Mouse (Mus musculus): Measurements from ENCODE around the gene Klrc1. TPM values are rescaled to one million over a fixed set of nuclear protein-coding genes. Genes with fewer than 3 reads are reported as not detected.

Gene Klrc1
- polyA plus RNA-seq, 1 experiment from 2014 or later: not detected

DNA sequence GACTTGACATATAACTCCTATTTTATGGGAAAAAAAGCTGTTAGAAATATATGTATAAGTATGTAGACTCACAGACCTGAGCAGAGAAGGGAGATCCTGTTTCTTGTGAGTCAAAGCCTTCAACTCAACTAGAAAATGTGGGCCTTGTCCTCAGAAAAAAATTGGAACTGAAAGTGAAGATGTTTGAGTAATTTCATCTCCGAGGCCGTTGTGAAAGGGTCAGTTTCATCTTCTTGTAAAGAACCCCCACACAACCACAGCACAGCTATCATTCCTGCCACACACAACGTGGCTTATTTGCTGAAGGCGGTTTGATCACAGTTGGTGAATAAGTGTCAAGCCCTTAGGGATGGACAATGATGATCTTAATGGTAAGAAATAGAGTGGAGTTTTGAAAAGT, 55.0 kb downstream of the Klrc1 start, which contains the start of gene Klrk1:
Gene Klrk1 (minus strand): TSS at position 130 of the 400 bp plus-strand sequence.
- Histone ChIP-seq H3K27me3 (no peaks in the 10 kb centered on the region), H3K4me3 (no peak within 1 kb of the TSS), H3K27ac (no peak within 1 kb of the TSS), H3K36me3 (no peaks in the 10 kb centered on the region), H3K9me3 (no peaks in the 10 kb centered on the region), H3K9ac (no peak within 1 kb of the TSS), H3K4me1 (replicated peaks) (no peaks in the 10 kb centered on the region), H3K4me2 (no peak within 1 kb of the TSS)
- no peak for ATAC-seq (ENCODE audit: low FRiP score)
- WGBS: 80% methylated on average over 4 of the region's 4 CpGs

Small RNA genes within 50 kb of the gene (microRNA-seq; reads per million reads assigned to microRNA genes)
- gene Mir680-1: not detected

Other genes with a start within 250 kb of the Klrc1 start
- 1.3 and 1.9 TPM in 2 replicates for gene Clec1a, start 227.0 kb downstream of the Klrc1 start, polyA plus RNA-seq (2015; fragmentation: Nextera tagmentation; extraction: Ambion mirVana)
- not detected in 2 replicates for gene Olr1, start 171.8 kb downstream of the Klrc1 start, polyA plus RNA-seq (2015; fragmentation: Nextera tagmentation; extraction: Ambion mirVana)
- not detected in 2 replicates for gene Tmem52b, start 166.4 kb downstream of the Klrc1 start, polyA plus RNA-seq (2015; fragmentation: Nextera tagmentation; extraction: Ambion mirVana)
- gene Gabarapl1, start 145.8 kb downstream of the Klrc1 start, polyA plus RNA-seq (2015; fragmentation: Nextera tagmentation; extraction: Ambion mirVana): 175 and 180 TPM in 2 replicates
- 0.10 TPM in 1 of 2 replicates, not detected in the other for gene Klre1, start 101.1 kb downstream of the Klrc1 start, polyA plus RNA-seq (2015; fragmentation: Nextera tagmentation; extraction: Ambion mirVana)
- gene Klrd1, start 87.2 kb downstream of the Klrc1 start, polyA plus RNA-seq (2015; fragmentation: Nextera tagmentation; extraction: Ambion mirVana): not detected in 2 replicates
- gene Klrk1, start 55.1 kb downstream of the Klrc1 start, polyA plus RNA-seq (2015; fragmentation: Nextera tagmentation; extraction: Ambion mirVana): 0.32 and 0.36 TPM in 2 replicates
- not detected in 2 replicates for gene Klrc3, start 35.6 kb downstream of the Klrc1 start, polyA plus RNA-seq (2015; fragmentation: Nextera tagmentation; extraction: Ambion mirVana)
- not detected in 2 replicates for gene Klrc2, start 18.3 kb downstream of the Klrc1 start, polyA plus RNA-seq (2015; fragmentation: Nextera tagmentation; extraction: Ambion mirVana)
- gene Klri1, start 38.2 kb upstream of the Klrc1 start, polyA plus RNA-seq (2015; fragmentation: Nextera tagmentation; extraction: Ambion mirVana): not detected in 2 replicates
- not detected in 2 replicates for gene Klri2, start 61.5 kb upstream of the Klrc1 start, polyA plus RNA-seq (2015; fragmentation: Nextera tagmentation; extraction: Ambion mirVana)
- not detected in 2 replicates for gene Gm156, start 105.3 kb upstream of the Klrc1 start, polyA plus RNA-seq (2015; fragmentation: Nextera tagmentation; extraction: Ambion mirVana)
- gene Gm17631, start 183.7 kb upstream of the Klrc1 start, polyA plus RNA-seq (2015; fragmentation: Nextera tagmentation; extraction: Ambion mirVana): not detected in 2 replicates
- not detected in 2 replicates for gene Klra17, start 197.7 kb upstream of the Klrc1 start, polyA plus RNA-seq (2015; fragmentation: Nextera tagmentation; extraction: Ambion mirVana)
- gene Klra5, start 238.7 kb upstream of the Klrc1 start, polyA plus RNA-seq (2015; fragmentation: Nextera tagmentation; extraction: Ambion mirVana): not detected in 2 replicates